Mouse (Mus musculus): ENCODE data around the gene Fkbp15.

Gene Fkbp15

DNA sequence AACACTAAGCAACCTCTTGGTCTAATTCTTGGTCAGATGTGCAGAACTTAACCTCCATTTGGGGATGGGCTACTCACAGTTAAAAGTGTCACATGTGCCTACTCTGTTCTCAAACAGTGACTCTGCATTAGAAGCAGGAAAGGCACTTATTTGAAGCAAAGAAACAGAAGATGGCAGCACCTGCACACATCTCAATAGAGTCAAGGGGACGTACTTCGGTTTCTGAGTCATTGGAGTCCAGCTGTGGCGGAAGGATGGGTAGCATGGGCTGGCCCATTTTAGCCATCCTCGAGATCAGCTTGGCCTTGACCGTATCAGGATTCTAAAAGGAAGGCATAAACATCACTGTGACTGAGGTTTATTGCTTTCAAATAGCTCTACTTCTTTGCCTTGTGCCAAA is 28.4 kb downstream of the Fkbp15 start:
- in situ Hi-C loops (cut with MboI; ENCODE audit: unreplicated experiment in 2 of 2): loop anchor here (25.0 kb wide), 3 partner anchors 180 to 1055 kb away; partner anchors contain the start of genes Alad (in 1 of the 2) and Hdhd3 (in 1 of the 2)

- in situ Hi-C loops (cut with MboI; ENCODE audit: unreplicated experiment in 2 of 2): loop anchor here (25.0 kb wide), 3 partner anchors 183 to 1058 kb away; partner anchors contain the start of genes Alad (in 1 of the 2) and Hdhd3 (in 1 of the 2)
These were observed 31.2 kb downstream of the Fkbp15 start for GRCm38 (mm10) chr4:62328941-62329660.

DNA sequence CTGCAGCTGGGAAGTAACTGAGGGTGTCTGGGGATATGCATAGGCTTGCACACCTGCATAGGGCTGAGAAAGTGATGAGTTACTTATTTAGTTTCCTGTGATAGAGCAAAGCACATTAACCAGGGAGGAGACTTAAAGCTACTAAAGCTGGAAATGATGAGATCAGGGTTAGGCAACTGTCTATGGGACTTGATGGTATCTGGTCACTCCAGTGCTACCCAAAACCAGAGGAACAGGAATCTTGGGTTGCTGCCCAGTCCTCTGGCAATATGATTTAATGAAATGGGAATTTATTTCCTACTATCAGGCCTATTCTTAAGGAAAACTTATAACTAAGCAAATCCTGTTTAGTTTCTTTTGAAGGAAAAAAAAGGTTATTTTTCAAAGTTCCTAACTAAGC is 34.2 kb downstream of the Fkbp15 start:
- in situ Hi-C loops (cut with MboI; ENCODE audit: unreplicated experiment in 2 of 2): loop anchor here (25.0 kb wide), 3 partner anchors 186 to 1061 kb away; partner anchors contain the start of genes Alad (in 1 of the 2) and Hdhd3 (in 1 of the 2)

DNA sequence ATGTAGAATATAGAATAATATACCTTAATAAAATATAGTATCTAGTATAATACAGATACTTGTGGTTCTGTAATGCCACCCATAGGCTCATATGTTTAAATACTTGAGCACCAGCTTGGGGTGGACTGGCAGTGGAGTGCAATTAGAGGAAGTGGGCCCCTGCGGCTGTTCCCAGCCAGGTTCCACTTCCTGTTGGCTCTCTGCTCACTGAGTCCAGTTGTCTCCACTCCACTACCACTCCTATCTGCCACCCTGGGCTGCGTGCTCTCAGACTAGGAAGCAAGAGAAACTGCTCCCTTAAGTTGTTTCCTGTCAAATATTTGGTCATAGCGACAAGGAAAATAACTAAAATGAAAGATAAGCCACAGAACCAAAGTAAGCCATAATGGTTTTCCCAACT is 37.7 kb downstream of the Fkbp15 start:
- in situ Hi-C loops (cut with MboI; ENCODE audit: unreplicated experiment in 2 of 2): loop anchor here in 1 of 2 experiments (25.0 kb wide), 1 partner anchor 890 kb away; the partner anchor contains the start of gene Col27a1

DNA sequence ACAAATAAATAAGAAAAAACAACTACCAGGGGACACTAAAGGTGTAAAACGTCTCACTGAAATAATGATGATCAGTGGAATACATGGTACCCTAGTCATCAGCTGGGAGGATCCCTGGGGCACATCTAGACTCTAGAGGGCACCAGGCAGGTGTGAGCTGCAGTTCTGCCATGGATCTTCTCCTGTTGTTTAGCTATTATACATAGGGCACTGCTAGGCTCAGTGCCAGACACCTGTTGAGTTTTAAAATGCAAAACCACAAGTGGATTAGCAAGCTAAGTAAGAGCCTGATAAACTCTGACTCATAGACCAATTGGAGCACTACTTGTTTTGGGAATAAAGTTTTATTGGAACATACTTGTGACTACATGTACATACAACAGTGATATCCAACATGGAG is 42.1 kb downstream of the Fkbp15 start:
- in situ Hi-C loops (cut with MboI; ENCODE audit: unreplicated experiment in 2 of 2): loop anchor here in 1 of 2 experiments (25.0 kb wide), 1 partner anchor 894 kb away; the partner anchor contains the start of gene Col27a1

DNA sequence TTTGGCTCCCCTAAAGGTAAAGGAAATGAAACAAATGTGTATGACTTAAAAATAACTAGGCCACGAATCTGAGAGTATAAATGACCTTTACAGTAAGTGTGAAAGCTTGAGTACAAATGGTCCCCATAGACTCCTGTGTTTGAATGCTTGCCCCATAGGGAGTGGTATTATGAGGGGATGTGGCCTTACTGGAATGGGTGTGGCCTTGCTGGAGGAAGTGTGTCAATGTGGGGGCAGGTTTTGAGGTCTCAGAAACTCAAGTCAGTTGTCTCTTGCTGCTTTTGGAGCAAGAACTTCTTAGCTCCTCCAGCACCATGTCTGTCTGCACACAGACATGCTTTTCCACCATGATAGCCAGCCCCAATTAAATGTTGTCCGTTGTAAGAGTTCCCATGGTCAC is 43.9 kb downstream of the Fkbp15 start:
- in situ Hi-C loops (cut with MboI; ENCODE audit: unreplicated experiment in 2 of 2): loop anchor here in 1 of 2 experiments (25.0 kb wide), 1 partner anchor 896 kb away; the partner anchor contains the start of gene Col27a1

- in situ Hi-C loops (cut with MboI; ENCODE audit: unreplicated experiment in 2 of 2): loop anchor here in 1 of 2 experiments (25.0 kb wide), 1 partner anchor 898 kb away; the partner anchor contains the start of gene Col27a1
These were observed 45.8 kb downstream of the Fkbp15 start for GRCm38 (mm10) chr4:62314516-62314915.

GRCm38 (mm10) chr4:62313641-62314211 is 46.6 kb downstream of the Fkbp15 start:
- in situ Hi-C loops (cut with MboI; ENCODE audit: unreplicated experiment in 2 of 2): loop anchor here in 1 of 2 experiments (25.0 kb wide), 1 partner anchor 899 kb away; the partner anchor contains the start of gene Col27a1

DNA sequence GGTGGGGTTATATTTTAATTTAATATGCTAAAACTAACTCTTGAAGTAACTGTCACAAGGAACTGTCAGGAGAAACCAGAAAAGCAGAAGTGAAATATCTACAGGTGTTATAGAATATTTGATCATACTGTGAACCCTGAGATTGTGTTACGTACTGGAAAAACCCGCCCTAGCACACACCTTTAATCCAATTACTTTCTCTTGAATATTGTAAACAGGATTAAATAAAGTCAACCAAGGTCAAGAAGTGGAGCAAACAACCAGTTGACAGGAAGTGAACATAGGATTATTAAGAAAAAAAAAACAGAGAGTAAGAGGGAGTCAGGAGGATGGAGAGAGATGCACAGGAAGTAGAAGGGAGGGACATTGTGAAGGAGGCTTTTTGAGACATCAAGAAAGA is 47.5 kb downstream of the Fkbp15 start:
- in situ Hi-C loops (cut with MboI; ENCODE audit: unreplicated experiment in 2 of 2): loop anchor here in 1 of 2 experiments (25.0 kb wide), 1 partner anchor 899 kb away; the partner anchor contains the start of gene Col27a1

DNA sequence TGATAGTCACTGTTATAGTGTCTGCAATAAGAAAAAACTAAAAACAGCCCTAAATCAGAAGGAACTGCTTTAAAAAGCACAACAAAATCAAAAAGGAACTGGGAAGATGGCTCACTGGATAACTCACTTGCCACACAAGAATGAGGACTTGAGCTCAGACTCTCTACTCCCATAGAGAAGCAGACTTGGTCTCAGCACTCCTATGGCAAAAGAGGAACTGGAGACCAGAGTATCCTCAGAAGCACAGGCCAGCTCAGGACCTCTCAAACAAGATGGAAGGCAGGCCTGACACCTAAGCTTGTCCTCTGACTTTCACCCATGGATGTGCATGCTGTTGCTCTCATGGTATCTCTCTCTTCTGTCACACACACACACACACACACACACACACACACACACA is 51.9 kb downstream of the Fkbp15 start:
- in situ Hi-C loops (cut with MboI; ENCODE audit: unreplicated experiment in 2 of 2): loop anchor here in 1 of 2 experiments (25.0 kb wide), 1 partner anchor 904 kb away; the partner anchor contains the start of gene Col27a1

- in situ Hi-C loops (cut with MboI; ENCODE audit: unreplicated experiment in 2 of 2): loop anchor here in 1 of 2 experiments (25.0 kb wide), 1 partner anchor 905 kb away; the partner anchor contains the start of gene Col27a1
These were observed 53.5 kb downstream of the Fkbp15 start for GRCm38 (mm10) chr4:62306840-62307239.

- in situ Hi-C loops (cut with MboI; ENCODE audit: unreplicated experiment in 2 of 2): loop anchor here in 1 of 2 experiments (25.0 kb wide), 1 partner anchor 906 kb away; the partner anchor contains the start of gene Col27a1
These were observed 54.0 kb downstream of the Fkbp15 start for GRCm38 (mm10) chr4:62306301-62306700.

GRCm38 (mm10) chr4:62303288-62303687 is 57.1 kb downstream of the Fkbp15 start:
- in situ Hi-C loops (cut with MboI; ENCODE audit: unreplicated experiment in 2 of 2): loop anchor here in 1 of 2 experiments (25.0 kb wide), 1 partner anchor 909 kb away; the partner anchor contains the start of gene Col27a1

- in situ Hi-C loops (cut with MboI; ENCODE audit: unreplicated experiment in 2 of 2): loop anchor here in 1 of 2 experiments (25.0 kb wide), 1 partner anchor 910 kb away; the partner anchor contains the start of gene Col27a1
These were observed 57.6 kb downstream of the Fkbp15 start for GRCm38 (mm10) chr4:62302795-62303194.

GRCm38 (mm10) chr4:62300001-62300400 is 60.3 kb downstream of the Fkbp15 start:
- in situ Hi-C loops (cut with MboI; ENCODE audit: unreplicated experiment in 2 of 2): loop anchor here in 1 of 2 experiments (25.0 kb wide), 1 partner anchor 912 kb away; the partner anchor contains the start of gene Col27a1

DNA sequence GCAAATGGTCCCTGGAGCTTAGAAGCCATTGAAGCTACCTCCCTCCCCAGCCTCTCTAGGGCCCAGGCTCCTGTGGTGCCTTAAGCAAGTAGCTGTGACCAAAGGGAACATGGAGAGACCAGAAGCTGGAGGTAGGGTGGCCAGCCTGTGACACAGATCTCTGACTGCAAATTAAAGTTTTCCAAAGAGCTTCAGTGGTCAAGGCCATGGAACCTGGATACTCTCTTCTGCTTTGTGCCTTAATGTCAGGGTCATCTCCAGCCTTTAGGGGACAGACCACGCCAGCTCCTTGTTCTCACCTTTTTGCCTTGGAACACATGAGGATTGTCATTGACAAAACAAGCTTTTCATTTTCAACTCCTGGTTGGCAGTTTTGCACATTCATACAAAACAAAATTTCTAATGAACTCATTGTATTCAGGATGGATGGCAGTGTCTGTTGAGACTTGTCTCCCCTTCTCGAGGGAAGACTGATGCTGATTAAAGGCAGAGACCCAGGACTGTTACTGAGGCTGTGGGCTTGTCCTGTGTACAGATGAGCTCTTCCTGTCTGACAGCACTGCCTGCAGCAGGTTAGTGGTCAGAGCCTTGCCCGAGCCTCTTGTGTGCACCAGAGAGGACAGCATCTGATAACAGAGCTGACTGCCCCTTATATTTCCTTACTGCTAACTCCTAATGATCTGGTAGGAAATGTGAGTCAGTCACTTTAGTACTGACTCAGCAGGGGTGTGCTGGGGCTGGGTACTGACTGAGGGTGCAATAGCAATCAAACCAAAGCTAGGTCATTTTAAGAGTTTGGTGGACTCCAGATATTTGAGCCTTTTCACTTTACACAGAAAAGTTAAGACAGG is 62.8 kb downstream of the Fkbp15 start:
- in situ Hi-C loops (cut with MboI; ENCODE audit: unreplicated experiment in 2 of 2): no loop called here

- in situ Hi-C loops (cut with MboI; ENCODE audit: unreplicated experiment in 2 of 2): no loop called here
These were observed 65.6 kb downstream of the Fkbp15 start for GRCm38 (mm10) chr4:62294741-62295140.

DNA sequence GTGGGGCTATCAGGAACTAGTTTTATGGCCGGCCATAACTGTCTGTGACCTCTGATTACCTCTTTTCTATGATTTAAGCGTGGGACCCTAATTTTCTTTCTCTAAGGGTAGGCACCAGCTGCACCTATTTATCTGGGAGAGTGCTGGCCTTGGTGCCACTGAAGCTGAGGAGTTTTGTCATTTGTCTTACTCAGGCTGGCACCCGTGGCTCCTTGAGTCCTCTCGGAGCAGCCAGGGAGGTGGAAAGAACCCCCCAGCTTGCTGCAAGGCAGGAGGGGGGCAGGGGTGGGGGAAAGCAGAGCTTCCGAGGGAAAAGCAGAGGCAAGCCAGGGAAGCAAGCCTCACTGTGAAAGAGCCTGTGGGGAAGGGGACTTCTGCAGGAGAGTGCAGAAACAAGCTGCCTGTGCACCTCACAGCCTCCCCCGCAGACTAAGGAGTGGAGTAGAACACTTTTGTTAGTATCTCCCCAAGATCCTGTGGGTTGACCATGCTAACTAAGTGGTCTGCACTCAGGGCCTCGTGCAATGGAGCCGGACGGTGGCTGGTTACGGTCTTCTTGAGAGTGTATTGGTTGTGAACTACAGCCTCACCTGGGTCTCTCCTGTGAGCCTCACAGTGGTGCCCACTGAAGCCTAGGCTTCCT is 67.0 kb downstream of the Fkbp15 start:
- in situ Hi-C loops (cut with MboI; ENCODE audit: unreplicated experiment in 2 of 2): no loop called here

DNA sequence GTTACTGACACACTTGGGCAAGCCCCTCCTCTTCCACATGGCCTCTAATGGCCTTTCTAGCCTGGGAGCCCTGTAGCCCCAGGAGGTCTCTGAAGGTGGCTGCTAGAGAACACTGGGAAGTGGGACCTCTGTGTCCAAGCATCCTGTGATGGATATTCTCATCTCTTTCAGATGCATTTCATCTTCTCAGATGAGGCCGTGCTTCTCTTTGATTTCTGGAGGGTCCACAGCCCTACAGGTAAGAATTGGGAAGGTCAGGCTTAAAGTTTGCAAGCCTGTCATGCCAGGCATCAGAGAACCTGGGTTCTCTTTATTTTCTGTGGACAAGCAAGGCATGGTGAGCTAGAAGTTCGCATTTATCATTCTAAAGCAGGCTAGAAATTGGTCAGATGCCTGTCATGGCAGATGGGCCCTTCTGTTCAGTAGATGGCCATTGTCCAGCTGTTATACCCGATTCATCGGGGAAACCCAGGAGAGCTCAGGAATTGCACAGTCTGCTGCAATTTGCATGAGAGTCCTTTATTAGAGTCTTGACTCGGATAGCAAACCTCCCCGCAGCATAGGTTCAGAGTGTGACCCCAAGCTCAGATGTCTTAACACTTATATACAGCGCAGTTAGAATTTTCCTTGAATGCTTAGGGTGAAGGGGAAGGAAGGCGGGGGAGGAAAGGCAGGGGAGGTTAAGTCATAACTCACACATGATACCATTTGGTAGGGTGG is 67.7 kb downstream of the Fkbp15 start:
- in situ Hi-C loops (cut with MboI; ENCODE audit: unreplicated experiment in 2 of 2): no loop called here
